Mouse (Mus musculus) midbrain, embryonic 13.5 days (tissue): ENCODE measurements at regions not wholly inside any gene's neighbourhood (a gene's known extent, or its start where the extent isn't known, plus 50 kb on each side); places are given as distances from the start of the nearest gene placed in this dataset.

ENCODE experiments used
- ATAC-seq: fragments of 200-750 bp; cut with Nextera tagmentation; 2 replicates; pipeline ENCODE4 v1.8.0; 2017; ENCODE audit warnings: mild to moderate bottlenecking, moderate TSS enrichment, moderate library complexity
- H3K27ac ChIP-seq: fragments of 300-500 bp; sonication (generic); 2 replicates; pipeline ENCODE4 v1.5.1; 2015; ENCODE audit warnings: inconsistent platforms, mild to moderate bottlenecking, moderate library complexity
- H3K27me3 ChIP-seq: fragments of 300-500 bp; sonication (generic); 2 replicates; pipeline ENCODE4 v1.6.1; 2015; ENCODE audit warnings: mild to moderate bottlenecking, inconsistent platforms
- H3K36me3 ChIP-seq: fragments of 300-500 bp; sonication (generic); 2 replicates; pipeline ENCODE4 v1.6.1; 2015; ENCODE audit warnings: mild to moderate bottlenecking, inconsistent platforms
- H3K4me1 ChIP-seq: fragments of 300-500 bp; sonication (generic); replicated peaks from 2 replicates; pipeline ENCODE4 v1.6.1; 2015; ENCODE audit warnings: inconsistent platforms
- H3K4me2 ChIP-seq: fragments of 300-500 bp; sonication (generic); replicated peaks from 2 replicates; pipeline ENCODE4 v1.6.1; 2015; ENCODE audit warnings: moderate library complexity, mild to moderate bottlenecking, inconsistent platforms
- H3K4me3 ChIP-seq: fragments of 300-500 bp; sonication (generic); replicated peaks from 2 replicates; pipeline ENCODE4 v1.5.1; 2015; ENCODE audit warnings: mild to moderate bottlenecking, inconsistent platforms
- H3K9ac ChIP-seq: fragments of 300-500 bp; sonication (generic); replicated peaks from 2 replicates; pipeline ENCODE4 v1.6.1; 2015; ENCODE audit warnings: mild to moderate bottlenecking, inconsistent platforms
- H3K9me3 ChIP-seq: fragments of 300-500 bp; sonication (generic); 2 replicates; pipeline ENCODE4 v1.6.1; 2016; ENCODE audit warnings: mild to moderate bottlenecking, inconsistent platforms
- WGBS: fragments of 180-500 bp; shearing (Covaris S2); methylation state at CpG from one replicate; pipeline ENCODE4 v1.1.7; 2015; 5-methylcytosine and 5-hydroxymethylcytosine counted together

GRCm38 (mm10) chr15:21656322-21656721 lies 892.5 kb upstream of the Cdh18 start:
- no peak overlapping the region for H3K4me2 ChIP-seq
- H3K27ac ChIP-seq: no peak overlapping the region
- no peaks in the 10 kb centered on the region for H3K36me3 ChIP-seq
- no peak overlapping the region for H3K9ac ChIP-seq
- no peaks in the 10 kb centered on the region for H3K9me3 ChIP-seq
- H3K4me3 ChIP-seq: no peak overlapping the region
- H3K27me3 ChIP-seq: no peaks in the 10 kb centered on the region
- H3K4me1 ChIP-seq: no peaks in the 10 kb centered on the region
- ATAC-seq: no peak

- peak; percentile 69 for ATAC-seq
- Histone ChIP-seq H3K36me3 (no peaks in the 10 kb centered on the region), H3K4me2 (no peak overlapping the region), H3K27ac (no peak overlapping the region), H3K4me1 (no peaks in the 10 kb centered on the region), H3K9ac (no peak overlapping the region), H3K4me3 (no peak overlapping the region), H3K9me3 (no peaks in the 10 kb centered on the region), H3K27me3 (no peaks in the 10 kb centered on the region)
- 68% methylated on average over 4 of the region's 4 CpGs for whole genome bisulfite sequencing
These were observed 884.6 kb upstream of the Cdh18 start for GRCm38 (mm10) chr15:21664180-21664579.

GRCm38 (mm10) chr15:21669760-21670159 lies 879.1 kb upstream of the Cdh18 start:
- Histone ChIP-seq H3K9ac (no peak overlapping the region), H3K4me2 (no peak overlapping the region), H3K27ac (no peak overlapping the region), H3K36me3 (no peaks in the 10 kb centered on the region), H3K4me1 (no peaks in the 10 kb centered on the region), H3K9me3 (no peaks in the 10 kb centered on the region), H3K4me3 (no peak overlapping the region), H3K27me3 (no peaks in the 10 kb centered on the region)
- no peak for ATAC-seq

- H3K27ac ChIP-seq: no peak overlapping the region
- no peaks in the 10 kb centered on the region for H3K27me3 ChIP-seq
- ATAC-seq: no peak
- no peak overlapping the region for H3K9ac ChIP-seq
- no peaks in the 10 kb centered on the region for H3K4me1 ChIP-seq
- WGBS: 86% methylated on average over 2 of the region's 2 CpGs
- no peaks in the 10 kb centered on the region for H3K9me3 ChIP-seq
- no peak overlapping the region for H3K4me2 ChIP-seq
- H3K4me3 ChIP-seq: no peak overlapping the region
- no peaks in the 10 kb centered on the region for H3K36me3 ChIP-seq
These were observed 864.7 kb upstream of the Cdh18 start for GRCm38 (mm10) chr15:21684138-21684537.
